Mouse (Mus musculus): ENCODE data around the gene Trp53. TPM values are rescaled to one million over a fixed set of nuclear protein-coding genes. Genes with fewer than 3 reads are reported as not detected.
A peak's percentile ranks its signal among the peaks of the same experiment; 100 is the strongest.

Gene Trp53
- polyA plus RNA-seq, 1 experiment from 2014 or later, result 48.9 TPM

- no peak for ATAC-seq
- Histone ChIP-seq H3K9me3 (replicated peaks; ENCODE audit: control insufficient read depth, low read length, poor library complexity, severe bottlenecking) (no peaks in the 10 kb centered on the region), H3K4me2 (ENCODE audit: low read length) (peak overlapping the region; percentile 87), H3K4me1 (ENCODE audit: control insufficient read depth, insufficient read depth, low read length) (peaks cover 47% of the 10 kb centered on the region), H3K27me3 (ENCODE audit: control insufficient read depth, insufficient read depth, low read depth, low read length) (no peaks in the 10 kb centered on the region), H3K9ac (ENCODE audit: low read depth, low read length) (peak overlapping the region; percentile 98), H3K27ac (ENCODE audit: low read length) (peak overlapping the region; percentile 92), H3K36me3 (ENCODE audit: control insufficient read depth, insufficient read depth, low read length) (no peaks in the 10 kb centered on the region), H3K4me3 (ENCODE audit: low read depth, low read length) (peak overlapping the region; percentile 83)
- 11% methylated on average over 5 of the region's 5 CpGs for WGBS
Measured at GRCm38 (mm10) chr11:69559183-69559582, 21.0 kb upstream of the Trp53 start.

GRCm38 (mm10) chr11:69559851-69560765 lies 20.1 kb upstream of the Trp53 start, which contains the start of gene Efnb3:
Gene Efnb3 (minus strand): TSS chr11:69560205.
- Histone ChIP-seq H3K4me2 (ENCODE audit: low read length) (peak within 1 kb of the TSS; percentile 87), H3K4me1 (ENCODE audit: control insufficient read depth, insufficient read depth, low read length) (peaks cover 44% of the 10 kb centered on the region), H3K4me3 (ENCODE audit: low read depth, low read length) (peak within 1 kb of the TSS; percentile 83), H3K9ac (ENCODE audit: low read depth, low read length) (peak within 1 kb of the TSS; percentile 98), H3K27ac (ENCODE audit: low read length) (peak within 1 kb of the TSS; percentile 92), H3K9me3 (replicated peaks; ENCODE audit: control insufficient read depth, low read length, poor library complexity, severe bottlenecking) (no peaks in the 10 kb centered on the region), H3K36me3 (ENCODE audit: control insufficient read depth, insufficient read depth, low read length) (no peaks in the 10 kb centered on the region), H3K27me3 (ENCODE audit: control insufficient read depth, insufficient read depth, low read depth, low read length) (no peaks in the 10 kb centered on the region)
- ATAC-seq, result peak; percentile 57
- under 1% methylated on average over 55 of the region's 59 CpGs for whole genome bisulfite sequencing

- 12% methylated on average over 16 of the region's 16 CpGs for WGBS
- Histone ChIP-seq H3K9me3 (replicated peaks; ENCODE audit: control insufficient read depth, low read length, poor library complexity, severe bottlenecking) (no peaks in the 10 kb centered on the region), H3K27ac (ENCODE audit: low read length) (peak overlapping the region; percentile 92), H3K4me1 (ENCODE audit: control insufficient read depth, insufficient read depth, low read length) (peaks cover 41% of the 10 kb centered on the region), H3K36me3 (ENCODE audit: control insufficient read depth, insufficient read depth, low read length) (no peaks in the 10 kb centered on the region), H3K9ac (ENCODE audit: low read depth, low read length) (peak overlapping the region; percentile 98), H3K4me3 (ENCODE audit: low read depth, low read length) (peak overlapping the region; percentile 83), H3K4me2 (ENCODE audit: low read length) (peak overlapping the region; percentile 87), H3K27me3 (ENCODE audit: control insufficient read depth, insufficient read depth, low read depth, low read length) (no peaks in the 10 kb centered on the region)
- peak; percentile 79 for ATAC-seq
Measured at GRCm38 (mm10) chr11:69560896-69561854, 19.0 kb upstream of the Trp53 start.

- no peak for ATAC-seq
- no peak overlapping the region for H3K4me3 ChIP-seq (ENCODE audit: low read depth, low read length)
- H3K36me3 ChIP-seq (ENCODE audit: control insufficient read depth, insufficient read depth, low read length), result no peaks in the 10 kb centered on the region
- whole genome bisulfite sequencing, result 92% methylated on average over 13 of the region's 13 CpGs
- H3K9ac ChIP-seq (ENCODE audit: low read depth, low read length), result no peak overlapping the region
- peaks cover 24% of the 10 kb centered on the region for H3K4me1 ChIP-seq (ENCODE audit: control insufficient read depth, insufficient read depth, low read length)
- no peak overlapping the region for H3K27ac ChIP-seq (ENCODE audit: low read length)
- H3K9me3 ChIP-seq (replicated peaks; ENCODE audit: control insufficient read depth, low read length, poor library complexity, severe bottlenecking), result no peaks in the 10 kb centered on the region
- no peaks in the 10 kb centered on the region for H3K27me3 ChIP-seq (ENCODE audit: control insufficient read depth, insufficient read depth, low read depth, low read length)
- no peak overlapping the region for H3K4me2 ChIP-seq (ENCODE audit: low read length)
Measured at GRCm38 (mm10) chr11:69563373-69563772, 16.8 kb upstream of the Trp53 start.

GRCm38 (mm10) chr11:69564391-69564790 lies 15.8 kb upstream of the Trp53 start:
- no peaks in the 10 kb centered on the region for H3K9me3 ChIP-seq (replicated peaks; ENCODE audit: control insufficient read depth, low read length, poor library complexity, severe bottlenecking)
- H3K9ac ChIP-seq (ENCODE audit: low read depth, low read length), result no peak overlapping the region
- H3K4me3 ChIP-seq (ENCODE audit: low read depth, low read length), result no peak overlapping the region
- no peaks in the 10 kb centered on the region for H3K36me3 ChIP-seq (ENCODE audit: control insufficient read depth, insufficient read depth, low read length)
- ATAC-seq, result no peak
- WGBS, result 40% methylated on average over 3 of the region's 3 CpGs
- no peaks in the 10 kb centered on the region for H3K27me3 ChIP-seq (ENCODE audit: control insufficient read depth, insufficient read depth, low read depth, low read length)
- H3K4me1 ChIP-seq (ENCODE audit: control insufficient read depth, insufficient read depth, low read length), result peaks cover 19% of the 10 kb centered on the region
- no peak overlapping the region for H3K4me2 ChIP-seq (ENCODE audit: low read length)
- no peak overlapping the region for H3K27ac ChIP-seq (ENCODE audit: low read length)

- H3K9me3 ChIP-seq (replicated peaks; ENCODE audit: control insufficient read depth, low read length, poor library complexity, severe bottlenecking), result no peaks in the 10 kb centered on the region
- H3K4me3 ChIP-seq (ENCODE audit: low read depth, low read length), result no peak overlapping the region
- H3K9ac ChIP-seq (ENCODE audit: low read depth, low read length), result no peak overlapping the region
- H3K4me2 ChIP-seq (ENCODE audit: low read length), result no peak overlapping the region
- H3K36me3 ChIP-seq (ENCODE audit: control insufficient read depth, insufficient read depth, low read length), result no peaks in the 10 kb centered on the region; the same call in 1 of the 2 replicates
- ATAC-seq, result no peak
- WGBS, result 86% methylated on average over 8 of the region's 8 CpGs
- no peak overlapping the region for H3K27ac ChIP-seq (ENCODE audit: low read length)
- H3K4me1 ChIP-seq (ENCODE audit: control insufficient read depth, insufficient read depth, low read length), result peaks cover 19% of the 10 kb centered on the region
- H3K27me3 ChIP-seq (ENCODE audit: control insufficient read depth, insufficient read depth, low read depth, low read length), result no peaks in the 10 kb centered on the region
Measured at GRCm38 (mm10) chr11:69565131-69565530, 15.0 kb upstream of the Trp53 start.

GRCm38 (mm10) chr11:69575220-69575619 lies 4.9 kb upstream of the Trp53 start:
- ATAC-seq, result no peak
- H3K4me2 ChIP-seq (ENCODE audit: low read length), result no peak overlapping the region
- no peak overlapping the region for H3K4me3 ChIP-seq (ENCODE audit: low read depth, low read length)
- no peaks in the 10 kb centered on the region for H3K9me3 ChIP-seq (replicated peaks; ENCODE audit: control insufficient read depth, low read length, poor library complexity, severe bottlenecking)
- no peak overlapping the region for H3K9ac ChIP-seq (ENCODE audit: low read depth, low read length)
- H3K27ac ChIP-seq (ENCODE audit: low read length), result no peak overlapping the region
- peaks cover 25% of the 10 kb centered on the region for H3K4me1 ChIP-seq (ENCODE audit: control insufficient read depth, insufficient read depth, low read length)
- WGBS, result 60% methylated on average over 3 of the region's 3 CpGs
- no peaks in the 10 kb centered on the region for H3K27me3 ChIP-seq (ENCODE audit: control insufficient read depth, insufficient read depth, low read depth, low read length)
- H3K36me3 ChIP-seq (ENCODE audit: control insufficient read depth, insufficient read depth, low read length), result no peaks in the 10 kb centered on the region; the same call in 1 of the 2 replicates

GRCm38 (mm10) chr11:69576307-69576706 lies 3.9 kb upstream of the Trp53 start:
- ATAC-seq, result no peak
- H3K4me2 ChIP-seq (ENCODE audit: low read length), result no peak overlapping the region

More at GRCm38 (mm10) chr11:69576307-69576706, 3.9 kb upstream of the Trp53 start:
- H3K9me3 ChIP-seq (replicated peaks; ENCODE audit: control insufficient read depth, low read length, poor library complexity, severe bottlenecking), result no peaks in the 10 kb centered on the region
- H3K4me1 ChIP-seq (ENCODE audit: control insufficient read depth, insufficient read depth, low read length), result peaks cover 25% of the 10 kb centered on the region
- no peak overlapping the region for H3K4me3 ChIP-seq (ENCODE audit: low read depth, low read length)
- H3K27me3 ChIP-seq (ENCODE audit: control insufficient read depth, insufficient read depth, low read depth, low read length), result no peaks in the 10 kb centered on the region
- H3K9ac ChIP-seq (ENCODE audit: low read depth, low read length), result no peak overlapping the region
- 77% methylated on average over 5 of the region's 5 CpGs for WGBS
- H3K27ac ChIP-seq (ENCODE audit: low read length), result no peak overlapping the region
- no peaks in the 10 kb centered on the region for H3K36me3 ChIP-seq (ENCODE audit: control insufficient read depth, insufficient read depth, low read length)

Measured in midbrain, embryonic 16.5 days (tissue).